Mouse (Mus musculus): ENCODE results near the gene Olfr1042.
"Not testable (repeated sequence)": the region's sequence is repeated elsewhere in the genome, so short reads cannot be mapped to it uniquely, and the experiment has no call there.

Olfr1042 gene

GRCm38 (mm10) chr2:86161738-86162137, at the start of gene Olfr1042:
Gene Olfr1042 (minus strand): TSS chr2:86161838.
- no peak for DNase-seq

GRCm38 (mm10) chr2:86202909-86203308, 41.3 kb upstream of the Olfr1042 start, which contains the start of gene Olfr1045:
Gene Olfr1045 (minus strand): TSS chr2:86203009.
- no peak for DNase-seq

GRCm38 (mm10) chr2:86195863-86196262, 34.2 kb upstream of the Olfr1042 start:
- no peak for DNase-seq

- DNase-seq: no peak
Observed at GRCm38 (mm10) chr2:86185583-86185982, 23.9 kb upstream of the Olfr1042 start, which contains the start of gene Olfr52. Gene Olfr52 (minus strand): TSS chr2:86185683.

- no peak for DNase-seq
Observed at GRCm38 (mm10) chr2:86179950-86180349, 18.3 kb upstream of the Olfr1042 start.

GRCm38 (mm10) chr2:86177720-86178119, 16.1 kb upstream of the Olfr1042 start, which contains the start of gene Olfr1044:
Gene Olfr1044 (minus strand): TSS chr2:86177820.
- DNase-seq: no peak

GRCm38 (mm10) chr2:86175422-86175821, 13.8 kb upstream of the Olfr1042 start:
- not testable (repeated sequence) for DNase-seq

GRCm38 (mm10) chr2:86167422-86167821, 5.8 kb upstream of the Olfr1042 start, which contains the start of gene Olfr1043:
Gene Olfr1043 (minus strand): TSS chr2:86167522.
- no peak for DNase-seq

GRCm38 (mm10) chr2:86146632-86147031, 15.0 kb downstream of the Olfr1042 start, which contains the start of gene Olfr1040:
Gene Olfr1040 (minus strand): TSS chr2:86146732.
- no peak for DNase-seq

- no peak for DNase-seq
Observed at GRCm38 (mm10) chr2:86135828-86136227, 25.8 kb downstream of the Olfr1042 start, which contains the start of gene Olfr1039. Gene Olfr1039 (minus strand): TSS chr2:86135928.

Measured in thymus, postnatal 25 days (tissue).